Mouse (Mus musculus) c-Kit-positive CD71-positive TER-119-positive erythroid progenitor cells, embryonic 14.5 days (primary cell): ENCODE measurements around the gene Hypm.

Source experiments
- DNase-seq: peaks from one replicate; pipeline ENCODE4 v3.0.0-alpha.2; 2013; ENCODE audit warnings: low spot score

The Hypm gene

GRCm38 (mm10) chrX:9846628-9847027 lies at the start of gene Hypm:
Hypm (plus strand) TSS chrX:9846928.
- DNase-seq = no peak

GRCm38 (mm10) chrX:9810101-9810500 lies 36.6 kb upstream of the Hypm start:
- no peak for DNase-seq

GRCm38 (mm10) chrX:9812469-9812868 lies 34.3 kb upstream of the Hypm start:
- no peak for DNase-seq

GRCm38 (mm10) chrX:9834779-9835178 lies 11.9 kb upstream of the Hypm start:
- no peak for DNase-seq

- no peak for DNase-seq
These were observed 2.7 kb downstream of the Hypm start, which contains the start of gene H2al3 for GRCm38 (mm10) chrX:9849403-9849802. H2al3 (plus strand) TSS chrX:9849703.

GRCm38 (mm10) chrX:9861859-9862258 lies 15.1 kb downstream of the Hypm start:
- no peak for DNase-seq

- no peak for DNase-seq
These were observed 28.8 kb downstream of the Hypm start for GRCm38 (mm10) chrX:9875519-9875918.

GRCm38 (mm10) chrX:9885322-9885721 lies 38.6 kb downstream of the Hypm start, which contains the start of gene Sytl5:
Sytl5 (plus strand) TSS chrX:9885622.
- DNase-seq = no peak
